Mouse (Mus musculus) ES-E14 (cell line): ENCODE results near the gene Wdr34. TPM values are rescaled to one million over a fixed set of nuclear protein-coding genes. Genes with fewer than 3 reads are reported as not detected.
"Not testable (repeated sequence)": the region's sequence is repeated elsewhere in the genome, so short reads cannot be mapped to it uniquely, and the experiment has no call there.

ENCODE experiments used
- DNase-seq: peaks from one replicate; pipeline ENCODE4 v3.0.0-alpha.2; 2013; ENCODE audit warnings: low read depth, low spot score
- H3K27ac ChIP-seq: 2 replicates; pipeline ENCODE4 v1.5.1; 2012; ENCODE audit warnings: low read depth, mild to moderate bottlenecking, low read length, moderate library complexity, mixed read lengths; ENCODE audit not compliant: poor library complexity, insufficient read depth, severe bottlenecking
- H3K36me3 ChIP-seq: 2 replicates; pipeline ENCODE4 v1.6.1; 2012; ENCODE audit warnings: mild to moderate bottlenecking, low read length, moderate library complexity, mixed read lengths; ENCODE audit not compliant: control insufficient read depth, poor library complexity, insufficient read depth, severe bottlenecking
- H3K4me1 ChIP-seq, 2 experiments: fragments of 150-350 bp in 1 of 2; sonication (generic) in 1 of 2; 2 replicates each; pipeline ENCODE4 v1.6.1; 2012; ENCODE audit warnings: low read length in 2 of 2, mild to moderate bottlenecking in 1 of 2, mixed read lengths in 1 of 2; ENCODE audit not compliant: control insufficient read depth in 2 of 2, insufficient read depth in 2 of 2, poor library complexity in 1 of 2
- H3K4me3 ChIP-seq, 2 experiments: fragments of 150-350 bp in 1 of 2; sonication (generic) in 1 of 2; 2 replicates each; pipeline ENCODE4 v1.5.1; 2012; ENCODE audit warnings: low read length in 2 of 2, low read depth in 1 of 2, mild to moderate bottlenecking in 1 of 2, mixed read lengths in 1 of 2; ENCODE audit not compliant: insufficient read depth in 1 of 2, poor library complexity in 1 of 2, severe bottlenecking in 1 of 2
- H3K9ac ChIP-seq: 2 replicates; pipeline ENCODE4 v1.6.1; 2012; ENCODE audit warnings: low read depth, mild to moderate bottlenecking, low read length, mixed read lengths; ENCODE audit not compliant: poor library complexity, insufficient read depth, severe bottlenecking
- H3K9me3 ChIP-seq: fragments of 150-350 bp; sonication (generic); 2 replicates; pipeline ENCODE4 v1.6.1; 2012; ENCODE audit warnings: low read depth, mild to moderate bottlenecking, low read length; ENCODE audit not compliant: control insufficient read depth, insufficient read depth
- CHD2 ChIP-seq: IDR thresholded peaks from 2 replicates; pipeline ENCODE4 v1.6.1; 2014; ENCODE audit warnings: mild to moderate bottlenecking, low read depth, low read length, inconsistent platforms
- HCFC1 ChIP-seq: IDR thresholded peaks from 2 replicates; pipeline ENCODE4 v1.6.1; 2012; ENCODE audit warnings: low read length, inconsistent platforms, borderline replicate concordance; ENCODE audit not compliant: insufficient read depth
- MAFK ChIP-seq: IDR thresholded peaks from 2 replicates; pipeline ENCODE4 v1.6.1; 2014; ENCODE audit warnings: mild to moderate bottlenecking, low read depth, low read length, inconsistent platforms; ENCODE audit not compliant: insufficient read depth
- ZC3H11A ChIP-seq: IDR thresholded peaks from 2 replicates; pipeline ENCODE4 v1.6.1; 2012; ENCODE audit warnings: low read depth, mild to moderate bottlenecking, inconsistent platforms, low read length, borderline replicate concordance
- ZNF384 ChIP-seq: IDR thresholded peaks from 2 replicates; pipeline ENCODE4 v1.6.1; 2012; ENCODE audit warnings: low read depth, low read length, inconsistent platforms
- in situ Hi-C, 2 experiments: fragments of 600-800 bp; cut with MboI; formaldehyde crosslinking; loops; one replicate each; pipeline ENCODE4 v1.15.1; 2025; ENCODE audit warnings: low sequenced_read_pairs in 2 of 2, inconsistent platforms in 1 of 2; ENCODE audit not compliant: unreplicated experiment in 2 of 2
- total RNA-seq: library from RNA; depleted of rRNA; stranded (reverse); fragments of 300-350 nt; gene quantifications from 2 replicates; pipeline ENCODE4 v1.2.3, GENCODE M21; 2012

Gene Wdr34
- total RNA-seq, 1 experiment: 22.6 TPM

DNA sequence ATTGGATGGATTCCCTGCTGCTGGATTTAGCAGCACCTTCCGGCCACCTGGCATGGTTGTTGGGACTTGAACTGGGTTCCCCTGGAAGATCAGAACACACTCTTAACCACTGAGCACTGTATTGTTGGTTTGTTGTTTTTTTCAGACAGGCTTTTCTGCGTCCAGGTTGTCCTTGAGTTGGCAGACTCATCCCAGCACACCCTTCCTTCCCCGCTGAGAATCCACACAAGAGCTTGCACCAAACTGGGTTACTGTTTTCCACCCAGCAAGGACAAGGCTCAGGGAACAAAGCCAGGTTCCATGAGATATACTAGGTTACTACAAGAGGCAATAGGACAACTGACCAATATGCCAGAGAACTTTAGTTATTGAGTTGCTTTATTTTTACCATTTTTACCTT lies 8.1 kb upstream of the Wdr34 start:
- DNase-seq: no peak
- Histone ChIP-seq H3K36me3 (no peaks in the 10 kb centered on the region), H3K9me3 (no peaks in the 10 kb centered on the region), H3K9ac (no peak overlapping the region), H3K27ac (peak overlapping the region; percentile 5; the same call in 1 of the 2 replicates), H3K4me1 (peaks cover 0 to 9% of the 10 kb centered on the region in 2 experiments), H3K4me3 (no peak overlapping the region)
- TF ChIP-seq ZC3H11A: no peak
- TF ChIP-seq MAFK: no peak
- no peak for TF ChIP-seq ZNF384
- TF ChIP-seq CHD2: no peak
- TF ChIP-seq HCFC1: no peak
- in situ Hi-C loops: no loop called here

DNA sequence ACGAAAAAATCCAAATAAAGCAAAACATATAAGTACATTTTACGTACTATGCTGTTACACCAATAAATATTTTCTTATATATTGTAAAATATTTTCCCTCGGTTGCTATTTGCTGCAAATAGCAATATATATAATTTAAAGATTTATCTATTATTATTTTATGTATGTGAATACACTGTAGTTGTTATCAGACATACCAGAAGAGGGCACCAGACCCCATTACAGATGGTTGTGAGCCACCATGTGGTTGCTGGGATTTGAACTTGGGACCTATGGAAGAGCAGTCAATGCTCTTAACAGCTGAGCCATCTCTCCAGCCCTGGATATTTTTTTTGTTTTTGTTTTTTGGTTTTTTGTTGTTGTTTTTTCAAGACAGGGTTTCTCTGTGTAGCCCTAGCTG lies 6.6 kb upstream of the Wdr34 start:
- in situ Hi-C loops, H3K9me3 ChIP-seq, H3K4me3 ChIP-seq, H3K36me3 ChIP-seq, DNase-seq, H3K9ac ChIP-seq, H3K27ac ChIP-seq, H3K4me1 ChIP-seq: not testable (repeated sequence)

DNA sequence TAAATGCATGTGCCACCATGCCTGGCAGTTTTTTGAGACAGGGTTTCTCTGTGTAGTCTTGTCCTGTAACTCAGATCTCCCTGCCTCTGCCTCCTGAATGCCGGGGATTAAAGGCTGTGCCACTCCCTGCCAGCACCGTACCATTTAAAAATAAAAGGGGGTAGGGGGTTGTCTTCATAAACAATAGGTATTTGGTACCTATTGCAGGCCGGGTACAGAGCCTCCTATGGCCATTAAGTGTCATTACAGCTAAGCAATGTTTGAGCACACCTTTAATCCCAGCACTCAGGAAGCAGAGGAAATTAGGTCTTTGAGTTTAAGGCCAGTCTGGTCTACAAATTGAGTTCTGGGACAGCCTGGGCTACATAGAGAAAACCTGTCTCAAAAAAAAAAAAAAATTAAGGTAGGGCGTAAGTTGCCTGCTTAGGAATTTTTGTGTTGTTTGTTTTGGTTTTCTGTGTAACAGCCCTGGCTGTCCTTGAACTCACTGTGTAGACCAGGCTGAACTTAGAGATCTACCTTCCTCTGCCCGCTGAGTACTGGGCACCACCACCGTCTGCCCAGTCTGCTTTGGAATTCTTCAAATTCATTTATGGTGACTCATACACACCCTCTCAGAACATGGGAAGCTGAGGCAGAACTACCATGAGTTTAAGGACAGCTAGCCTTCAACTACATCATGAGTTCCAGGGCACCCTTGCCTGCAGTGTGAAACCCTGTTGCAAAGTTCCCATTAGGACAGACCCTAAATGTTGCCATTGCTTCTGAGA lies 3.5 kb upstream of the Wdr34 start:
- in situ Hi-C loops: no loop called here
- Histone ChIP-seq H3K9ac (0 out of 2 replicates have a peak overlapping the region, but pooled peaks have one; percentile 7), H3K27ac (no peak overlapping the region; the same call in 1 of the 2 replicates), H3K4me1 (peaks cover 3 to 13% of the 10 kb centered on the region in 2 experiments; a peak in 3 of 4 replicates), H3K9me3 (no peaks in the 10 kb centered on the region), H3K4me3 (no peak overlapping the region), H3K36me3 (peaks cover under 1% of the 10 kb centered on the region; the same call in 1 of the 2 replicates)
- no peak for DNase-seq
- TF ChIP-seq CHD2 (no peak), ZC3H11A (no peak), MAFK (no peak), HCFC1 (no peak), ZNF384 (no peak)

DNA sequence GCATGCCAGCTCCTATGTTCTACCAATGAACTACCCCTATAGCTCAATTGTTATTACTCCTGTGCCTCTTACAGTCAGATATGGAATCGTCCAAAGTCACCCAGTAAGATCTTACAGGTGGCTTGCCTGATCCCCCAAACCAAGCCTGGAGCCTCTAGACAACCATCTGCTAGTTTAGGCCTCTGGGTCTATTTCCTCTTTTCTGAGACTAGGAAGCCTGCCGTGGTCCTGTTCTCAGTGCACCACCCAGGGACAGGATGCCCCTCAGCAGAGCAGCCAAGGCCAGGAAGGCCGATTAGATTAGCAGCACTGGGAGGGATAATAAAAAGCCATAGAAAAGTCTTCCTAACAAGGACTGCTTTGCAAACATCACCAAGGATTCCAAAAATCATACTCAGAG lies 1.1 kb upstream of the Wdr34 start:
- no peaks in the 10 kb centered on the region for H3K9me3 ChIP-seq
- H3K4me3 ChIP-seq: no peak overlapping the region; a peak in 1 of 4 replicates
- H3K27ac ChIP-seq: peak overlapping the region; percentile 32; the same call in 1 of the 2 replicates

DNA sequence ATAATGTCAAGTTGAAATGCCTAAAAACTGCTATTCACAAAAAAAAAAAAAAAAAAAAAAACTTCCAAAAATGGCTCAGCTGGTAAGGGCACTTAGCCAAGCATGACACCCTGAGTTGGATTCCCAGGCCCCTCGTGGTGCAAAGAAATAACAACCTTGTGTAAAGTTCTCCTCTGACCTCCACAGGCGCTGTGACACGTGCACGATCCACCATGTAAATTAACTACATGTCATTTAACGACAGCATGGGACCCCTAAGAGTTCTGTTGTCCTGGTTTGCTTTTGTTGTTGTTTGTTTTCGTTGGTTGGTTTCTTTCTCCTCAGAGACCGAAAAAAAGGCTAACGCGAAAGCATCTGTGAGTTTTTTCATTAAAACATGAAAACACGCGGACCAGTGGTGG lies 580 bp downstream of the Wdr34 start:
- peaks cover 3 to 16% of the 10 kb centered on the region in 2 experiments; a peak in 3 of 4 replicates for H3K4me1 ChIP-seq
- in situ Hi-C loops: no loop called here
- peak overlapping the region; percentile 78 for H3K9ac ChIP-seq
- TF ChIP-seq HCFC1 (no peak), MAFK (no peak), CHD2 (no peak), ZNF384 (peak; percentile 77; the same call in 1 of the 2 replicates), ZC3H11A (no peak)
- peak overlapping the region; percentile 79 to 97 for H3K4me3 ChIP-seq
- H3K9me3 ChIP-seq: no peaks in the 10 kb centered on the region
- peak overlapping the region; percentile 76 for H3K27ac ChIP-seq
- peaks cover 5% of the 10 kb centered on the region; the same call in 1 of the 2 replicates for H3K36me3 ChIP-seq
- no peak for DNase-seq

More for the DNA sequence above, 1.1 kb upstream of the Wdr34 start:
- Histone ChIP-seq H3K9ac (peak overlapping the region; percentile 91; the same call in 1 of the 2 replicates), H3K4me1 (peaks cover 3 to 12% of the 10 kb centered on the region in 2 experiments; a peak in 2 of 4 replicates), H3K36me3 (peaks cover 5% of the 10 kb centered on the region; the same call in 1 of the 2 replicates)
- TF ChIP-seq ZC3H11A (no peak), CHD2 (no peak), ZNF384 (no peak), HCFC1 (no peak), MAFK (no peak)
- DNase-seq: no peak
- in situ Hi-C loops: no loop called here
